Comparison of ENCODE assay signal across 26 mouse cellular contexts in the genomic region with DNA sequence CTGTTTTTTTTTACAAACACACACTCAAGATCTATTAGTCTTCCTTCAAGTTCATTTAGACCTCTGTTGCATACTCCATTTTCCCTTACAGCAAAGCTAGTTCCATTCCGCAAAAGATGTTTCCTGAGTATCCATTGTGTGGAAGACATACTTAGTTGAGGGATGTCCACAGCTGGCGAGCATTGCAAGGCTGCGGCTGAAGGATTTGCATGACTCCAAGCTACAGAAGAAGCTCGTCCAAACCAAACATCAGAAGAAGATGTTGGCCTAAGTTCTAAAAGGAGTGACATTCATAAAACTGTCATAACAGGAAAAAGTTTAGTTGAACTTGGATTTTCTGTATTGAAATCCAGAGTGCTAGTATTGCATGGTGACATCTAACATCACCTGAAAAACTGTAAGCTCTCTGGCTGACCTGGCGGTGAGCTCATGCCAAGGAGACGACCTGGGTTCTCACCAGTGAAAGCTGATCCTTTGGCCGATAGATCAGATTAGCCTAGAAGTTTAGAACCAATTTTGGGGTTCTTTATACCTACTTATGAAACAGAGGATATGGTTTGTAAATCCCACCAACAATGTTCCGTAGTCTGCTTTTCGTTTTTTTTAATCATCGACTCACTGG.
A peak's percentile ranks its signal among the peaks of the same experiment; 100 is the strongest.
DNase-seq lines count a peak whose midpoint lies in the region; ATAC-seq and TF ChIP-seq lines count a peak whose summit lies in the region.
"Had no signal": no experiment of that assay in that cellular context is flagged by ENCODE, and none has a peak within 500 bp of the region (broad histone marks: within the 10 kb centered on the region; RNA-seq: fewer than 3 reads in every experiment).

No protein-coding gene starts in this region.

- TF ChIP-seq CTCF in kidney, adult 2 months (conservative IDR thresholded peaks at IDR 0.05; ENCODE audit: insufficient read depth, insufficient read length, low read depth, low read length): no peak
- no peak for TF ChIP-seq CTCF in left cerebral cortex, adult 2 months (IDR thresholded peaks at IDR 0.05)

- H3K27me3 ChIP-seq in forebrain, embryonic 15.5 days: no peaks in the 10 kb centered on the region
- H3K27me3 ChIP-seq in forebrain, embryonic 11.5 days (ENCODE audit: control insufficient read depth, insufficient read depth, low read length): no peaks in the 10 kb centered on the region
- no peaks in the 10 kb centered on the region for H3K27me3 ChIP-seq in kidney, adult 2 months (replicated peaks; ENCODE audit: control insufficient read depth, insufficient read depth, low read length)
- H3K27me3 ChIP-seq in kidney, embryonic 15.5 days: no peaks in the 10 kb centered on the region
- H3K27me3 ChIP-seq: embryonic facial prominence, embryonic 13.5 days; forebrain, embryonic 13.5 days; heart, embryonic 15.5 days; hindbrain, embryonic 12.5 days; intestine, embryonic 15.5 days; megakaryocyte, embryonic 14.5 days; midbrain, embryonic 12.5 days; neural tube, embryonic 13.5 days; Patski had no signal

- H3K9me3 ChIP-seq in forebrain, embryonic 15.5 days: no peaks in the 10 kb centered on the region
- H3K9me3 ChIP-seq in forebrain, embryonic 11.5 days (ENCODE audit: control insufficient read depth, low read length): no peaks in the 10 kb centered on the region
- H3K9me3 ChIP-seq in kidney, embryonic 15.5 days (replicated peaks): no peaks in the 10 kb centered on the region
- H3K9me3 ChIP-seq: embryonic facial prominence, embryonic 13.5 days; forebrain, embryonic 13.5 days; heart, embryonic 15.5 days; hindbrain, embryonic 12.5 days; intestine, embryonic 15.5 days; megakaryocyte, embryonic 14.5 days; midbrain, embryonic 12.5 days; neural tube, embryonic 13.5 days had no signal

- no peak for DNase-seq in forebrain, embryonic 11.5 days (ENCODE audit: low spot score)
- DNase-seq in kidney, adult 2 months: peak; percentile 38
- DNase-seq in left cerebral cortex, adult 2 months (ENCODE audit: extremely low spot score in 1 of 2, low spot score in 2 of 2): no peak
- DNase-seq in left cerebral cortex, adult 9 months (ENCODE audit: low spot score in 2 of 2): no peak
- DNase-seq in retina, postnatal 1 day: no peak
- DNase-seq: cerebellum, adult 11-12 months; cerebellum, adult 9-11 months; left cerebral cortex, postnatal 4 days; thymus, adult 2 months; thymus, postnatal 36 days had no signal

- H3K9ac ChIP-seq in forebrain, embryonic 15.5 days (replicated peaks): no peak overlapping the region
- no peak overlapping the region for H3K9ac ChIP-seq in forebrain, embryonic 11.5 days (ENCODE audit: low read length)
- no peak overlapping the region for H3K9ac ChIP-seq in kidney, embryonic 15.5 days
- H3K9ac ChIP-seq: embryonic facial prominence, embryonic 13.5 days; forebrain, embryonic 13.5 days; heart, embryonic 15.5 days; hindbrain, embryonic 12.5 days; intestine, embryonic 15.5 days; liver, embryonic 14.5 days; lung, embryonic 14.5 days; midbrain, embryonic 12.5 days; neural tube, embryonic 13.5 days had no signal

- peaks cover 35% of the 10 kb centered on the region for H3K4me1 ChIP-seq in forebrain, embryonic 15.5 days
- H3K4me1 ChIP-seq in forebrain, embryonic 11.5 days (replicated peaks; ENCODE audit: control insufficient read depth, insufficient read depth, low read length): no peaks in the 10 kb centered on the region
- H3K4me1 ChIP-seq in kidney, adult 2 months (ENCODE audit: control insufficient read depth, insufficient read depth, low read length): peaks cover 11% of the 10 kb centered on the region; the same call in 1 of the 2 replicates
- peaks cover 13% of the 10 kb centered on the region for H3K4me1 ChIP-seq in kidney, embryonic 15.5 days
- H3K4me1 ChIP-seq in brown adipose tissue, adult 24 weeks (ENCODE audit: control insufficient read depth, insufficient read depth, insufficient read length, low read length): peaks cover 16% of the 10 kb centered on the region
- H3K4me1 ChIP-seq: heart, embryonic 15.5 days; intestine, embryonic 15.5 days; megakaryocyte, embryonic 14.5 days; midbrain, embryonic 12.5 days had no signal

- H3K4me3 ChIP-seq in forebrain, embryonic 15.5 days: no peak overlapping the region
- H3K4me3 ChIP-seq in forebrain, embryonic 11.5 days (ENCODE audit: low read depth, low read length): no peak overlapping the region
- H3K4me3 ChIP-seq in kidney, adult 2 months (ENCODE audit: insufficient read depth, low read depth, low read length): no peak overlapping the region
- H3K4me3 ChIP-seq in kidney, embryonic 15.5 days (replicated peaks): no peak overlapping the region
- H3K4me3 ChIP-seq in left cerebral cortex, adult 2 months: no peak overlapping the region
- H3K4me3 ChIP-seq in brown adipose tissue, adult 24 weeks (ENCODE audit: insufficient read depth, low read depth, low read length): no peak overlapping the region
- H3K4me3 ChIP-seq: embryonic facial prominence, embryonic 13.5 days; erythroblast, embryonic 14.5 days; forebrain, embryonic 13.5 days; heart, embryonic 15.5 days; hindbrain, embryonic 12.5 days; intestine, embryonic 15.5 days; megakaryocyte, embryonic 14.5 days; midbrain, embryonic 12.5 days; myocyte; neural tube, embryonic 13.5 days had no signal

- H3K27ac ChIP-seq in forebrain, embryonic 15.5 days (replicated peaks): 0 out of 2 replicates have a peak overlapping the region, but pooled peaks have one; percentile 79
- no peak overlapping the region for H3K27ac ChIP-seq in forebrain, embryonic 11.5 days (ENCODE audit: low read depth, low read length)
- H3K27ac ChIP-seq in kidney, adult 2 months (ENCODE audit: insufficient read depth, low read depth, low read length): no peak overlapping the region
- H3K27ac ChIP-seq in kidney, embryonic 15.5 days: no peak overlapping the region
- peak overlapping the region; percentile 1 for H3K27ac ChIP-seq in left cerebral cortex, adult 2 months
- H3K27ac ChIP-seq in brown adipose tissue, adult 24 weeks (replicated peaks; ENCODE audit: low read depth, low read length): peak overlapping the region; percentile 38; the same call in 1 of the 2 replicates
- H3K27ac ChIP-seq: heart, embryonic 15.5 days; hindbrain, embryonic 12.5 days; intestine, embryonic 15.5 days; liver, embryonic 14.5 days; midbrain, embryonic 12.5 days; neural tube, embryonic 13.5 days had no signal

- 93% methylated on average over 10 of the region's 10 CpGs for WGBS in forebrain, embryonic 15.5 days
- WGBS in forebrain, embryonic 11.5 days: 93% methylated on average over 10 of the region's 10 CpGs
- 80% methylated on average over 10 of the region's 10 CpGs for WGBS in kidney, adult 2 months
- 84% methylated on average over 10 of the region's 10 CpGs for WGBS in kidney, embryonic 15.5 days

- no peak overlapping the region for H3K4me2 ChIP-seq in forebrain, embryonic 15.5 days (replicated peaks)
- no peak overlapping the region for H3K4me2 ChIP-seq in forebrain, embryonic 11.5 days (ENCODE audit: low read depth, low read length, severe bottlenecking)
- H3K4me2 ChIP-seq in kidney, embryonic 15.5 days: no peak overlapping the region
- H3K4me2 ChIP-seq: embryonic facial prominence, embryonic 13.5 days; forebrain, embryonic 13.5 days; heart, embryonic 15.5 days; hindbrain, embryonic 12.5 days; intestine, embryonic 15.5 days; midbrain, embryonic 12.5 days; neural tube, embryonic 13.5 days had no signal

- H3K36me3 ChIP-seq in forebrain, embryonic 15.5 days: no peaks in the 10 kb centered on the region
- H3K36me3 ChIP-seq in forebrain, embryonic 11.5 days (ENCODE audit: control insufficient read depth, insufficient read depth, low read length): no peaks in the 10 kb centered on the region
- no peaks in the 10 kb centered on the region for H3K36me3 ChIP-seq in kidney, adult 2 months (ENCODE audit: control insufficient read depth, insufficient read depth, low read length)
- H3K36me3 ChIP-seq in kidney, embryonic 15.5 days: no peaks in the 10 kb centered on the region
- H3K36me3 ChIP-seq: embryonic facial prominence, embryonic 13.5 days; heart, embryonic 15.5 days; hindbrain, embryonic 12.5 days; intestine, embryonic 15.5 days; midbrain, embryonic 12.5 days had no signal

- ATAC-seq in forebrain, embryonic 15.5 days (replicated peaks): no peak
- ATAC-seq in forebrain, embryonic 11.5 days (replicated peaks; ENCODE audit: low FRiP score): no peak
- no peak for ATAC-seq in kidney, embryonic 15.5 days (replicated peaks; ENCODE audit: low FRiP score)

- intact Hi-C loops in left cerebral cortex, adult 2 months (cut with DNase I): loop anchor here (1.0 to 10.0 kb wide), 4 partner anchors 32 to 524 kb away; a partner anchor contains a TSS

- no peak for TF ChIP-seq POLR2A in kidney, adult 2 months (IDR thresholded peaks at IDR 0.05; ENCODE audit: low read depth, low read length)

Comparison
In these comparisons a context has a peak if more than half of its experiments do, and no peak if none do; other contexts are left out.
1. H3K27ac ChIP-seq: peak in forebrain, embryonic 15.5 days (single experiment), left cerebral cortex, adult 2 months (single experiment) and brown adipose tissue, adult 24 weeks (single experiment); none in forebrain, embryonic 11.5 days (single experiment), kidney, adult 2 months (single experiment) and kidney, embryonic 15.5 days (single experiment).